Comparison of ENCODE assay signal across 8 mouse cellular contexts in the genomic region with DNA sequence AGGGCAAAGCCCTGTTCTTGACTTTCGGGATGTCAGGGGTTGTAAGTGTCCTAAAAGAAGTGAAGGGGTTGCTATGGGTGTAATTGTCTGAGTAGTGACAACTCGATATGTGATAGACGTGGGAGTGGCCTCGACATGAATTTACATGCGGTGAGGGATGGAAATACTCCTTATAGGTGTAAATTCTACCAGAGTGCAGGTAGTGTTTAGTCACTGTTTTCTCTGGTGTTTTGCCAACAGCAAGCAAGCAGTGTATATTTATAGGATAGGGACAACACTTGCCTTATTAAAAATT. TPM values are rescaled to one million over a fixed set of nuclear protein-coding genes. Genes with fewer than 3 reads are reported as not detected.
DNase-seq lines count a peak whose midpoint lies in the region; ATAC-seq lines count a peak whose summit lies in the region.

No protein-coding gene starts in this region.

- H3K9ac ChIP-seq in heart, embryonic 14.5 days (ENCODE audit: low read length) = peak overlapping the region; percentile 83

- H3K4me1 ChIP-seq in heart, embryonic 14.5 days (ENCODE audit: control insufficient read depth in 2 of 2, insufficient read depth in 2 of 2, low read length in 2 of 2) = peaks cover 3 to 6% of the 10 kb centered on the region in 2 experiments; a peak in 3 of 4 replicates

- H3K36me3 ChIP-seq in heart, embryonic 14.5 days (ENCODE audit: control insufficient read depth, insufficient read depth, low read length) = peaks cover 31% of the 10 kb centered on the region

- 4% methylated on average over 5 of the region's 5 CpGs for WGBS in heart, embryonic 14.5 days

- ATAC-seq in heart, embryonic 14.5 days (ENCODE audit: insufficient number of reproducible peaks, insufficient read depth, low FRiP score, low read depth) = 0 out of 2 replicates have a peak, but pooled peaks have one; percentile 29
- ATAC-seq in granulocyte monocyte progenitor cell, adult 5-6 weeks (replicated peaks; ENCODE audit: poor library complexity, severe bottlenecking) = peak; percentile 38
- peak; percentile 71 for ATAC-seq in megakaryocyte progenitor cell, adult 5-6 weeks (replicated peaks; ENCODE audit: poor library complexity)

- no peaks in the 10 kb centered on the region for H3K9me3 ChIP-seq in heart, embryonic 14.5 days (ENCODE audit: control insufficient read depth, low read length)

- H3K27ac ChIP-seq in heart, embryonic 14.5 days (replicated peaks in 1 of 2; ENCODE audit: control insufficient read depth in 1 of 2, insufficient read depth in 1 of 2, low read depth in 2 of 2, low read length in 2 of 2) = no peak overlapping the region

- no peaks in the 10 kb centered on the region for H3K27me3 ChIP-seq in heart, embryonic 14.5 days (ENCODE audit: control insufficient read depth, insufficient read depth, low read length)

- H3K4me2 ChIP-seq in heart, embryonic 14.5 days (ENCODE audit: low read length) = peak overlapping the region; percentile 77

- peak overlapping the region; percentile 84 to 94 for H3K4me3 ChIP-seq in heart, embryonic 14.5 days (ENCODE audit: control insufficient read depth in 1 of 2, insufficient read depth in 1 of 2, low read depth in 1 of 2, low read length in 2 of 2)

- no peak for DNase-seq in heart, adult 9 months (ENCODE audit: low spot score in 2 of 2)
- peak; percentile 22 for DNase-seq in MEL-GATA-1-ER (ENCODE audit: extremely low read depth, low read depth)
- no peak for DNase-seq in adrenal gland, postnatal 25 days
- no peak for DNase-seq in left cerebral cortex, adult 11 months (ENCODE audit: low spot score)
- no peak for DNase-seq in right cerebral cortex, postnatal 4 days

RNA-seq across cellular contexts. Expression of a gene that starts 43.1 kb away (rescaled TPM):
- polyA plus RNA-seq in heart, embryonic 14.5 days (2014; fragmentation: Nextera tagmentation; extraction: Ambion mirVana) = 43.4 and 46.0 TPM in 2 replicates
- total RNA-seq in granulocyte monocyte progenitor cell, adult 5-6 weeks (2014; fragmentation: Nextera tagmentation) = 46.8 and 51.1 TPM in 2 replicates
- 78.9 and 81.5 TPM in 2 replicates for total RNA-seq in granulocyte monocyte progenitor cell, adult 5-6 weeks (2017)
- 67.0 and 70.3 TPM in 2 replicates for total RNA-seq in megakaryocyte progenitor cell, adult 5-6 weeks (2015)
- 71.7 and 81.4 TPM in 2 replicates for total RNA-seq in megakaryocyte progenitor cell, adult 5-6 weeks (2017)
- total RNA-seq in adrenal gland, postnatal 25 days (2021) = 22.6 and 23.5 TPM in 2 replicates

RNA-seq across cellular contexts. Expression of a gene that starts 44.5 kb away (rescaled TPM):
- polyA plus RNA-seq in heart, embryonic 14.5 days (2014; fragmentation: Nextera tagmentation; extraction: Ambion mirVana) = 15.2 and 16.0 TPM in 2 replicates
- 17.5 and 22.3 TPM in 2 replicates for total RNA-seq in granulocyte monocyte progenitor cell, adult 5-6 weeks (2014; fragmentation: Nextera tagmentation)
- total RNA-seq in granulocyte monocyte progenitor cell, adult 5-6 weeks (2017) = 25.6 and 28.9 TPM in 2 replicates
- total RNA-seq in megakaryocyte progenitor cell, adult 5-6 weeks (2015) = 24.7 and 27.4 TPM in 2 replicates
- 25.4 and 29.0 TPM in 2 replicates for total RNA-seq in megakaryocyte progenitor cell, adult 5-6 weeks (2017)
- total RNA-seq in adrenal gland, postnatal 25 days (2021) = 15.5 and 16.1 TPM in 2 replicates

RNA-seq across cellular contexts. Expression of a gene that starts 55.1 kb away (rescaled TPM):
- not detected in 2 replicates for polyA plus RNA-seq in heart, embryonic 14.5 days (2014; fragmentation: Nextera tagmentation; extraction: Ambion mirVana)
- total RNA-seq in granulocyte monocyte progenitor cell, adult 5-6 weeks (2014; fragmentation: Nextera tagmentation) = not detected in 2 replicates
- not detected in 2 replicates for total RNA-seq in granulocyte monocyte progenitor cell, adult 5-6 weeks (2017)
- total RNA-seq in megakaryocyte progenitor cell, adult 5-6 weeks (2015) = 0.12 TPM in 1 of 2 replicates, not detected in the other
- not detected in 2 replicates for total RNA-seq in megakaryocyte progenitor cell, adult 5-6 weeks (2017)
- total RNA-seq in adrenal gland, postnatal 25 days (2021) = not detected in 2 replicates
